Mouse (Mus musculus): Measurements from ENCODE around the gene Cabp4.

DNA sequence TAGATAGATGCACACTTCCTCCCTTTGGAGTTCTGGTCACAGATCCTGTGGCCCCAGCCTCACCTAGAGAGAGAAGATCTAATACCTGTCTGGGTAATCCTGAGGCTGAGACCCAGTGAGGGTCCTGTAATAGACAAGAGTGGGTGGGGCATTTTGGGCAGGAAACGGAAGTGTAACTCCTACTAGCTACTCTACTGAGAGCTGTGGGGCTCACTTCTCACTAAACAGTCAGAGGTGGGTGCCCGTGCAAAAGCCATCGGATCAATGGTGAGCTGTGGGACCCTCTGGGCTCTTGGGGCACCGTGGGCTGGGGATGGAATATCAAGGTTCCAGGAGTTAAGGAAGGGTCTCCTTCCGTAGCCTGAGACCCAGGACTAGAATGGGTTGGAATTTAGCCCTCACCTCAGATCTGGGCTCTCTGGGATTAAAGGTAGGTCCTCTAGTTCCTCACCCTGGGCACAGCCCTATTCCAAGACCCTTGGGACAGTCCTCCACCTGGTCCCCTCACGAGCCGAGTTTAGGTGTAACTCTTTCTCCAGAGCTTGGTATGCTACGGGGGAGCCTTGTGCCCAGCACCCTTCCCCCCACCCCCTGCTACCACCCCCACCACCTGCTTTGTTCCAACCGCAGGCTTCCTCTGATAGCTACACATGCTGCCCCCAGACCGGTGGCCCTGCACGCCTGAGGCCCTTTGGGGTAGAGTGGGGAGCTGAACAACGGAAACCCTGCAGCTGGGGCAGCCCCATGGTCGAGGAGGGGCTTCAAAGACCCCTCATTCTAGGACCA lies 10.8 kb upstream of the Cabp4 start:
- TF ChIP-seq CTCF (IDR thresholded peaks at IDR 0.05; ENCODE audit: extremely low read depth, insufficient read depth, low read length) (no peak), POLR2A (IDR thresholded peaks at IDR 0.05; ENCODE audit: extremely low read depth, insufficient read depth, low read length) (no peak)

All from cortical plate, adult 2 months (tissue).